Mouse (Mus musculus): Measurements from ENCODE around the gene Dync1li1.

DNA sequence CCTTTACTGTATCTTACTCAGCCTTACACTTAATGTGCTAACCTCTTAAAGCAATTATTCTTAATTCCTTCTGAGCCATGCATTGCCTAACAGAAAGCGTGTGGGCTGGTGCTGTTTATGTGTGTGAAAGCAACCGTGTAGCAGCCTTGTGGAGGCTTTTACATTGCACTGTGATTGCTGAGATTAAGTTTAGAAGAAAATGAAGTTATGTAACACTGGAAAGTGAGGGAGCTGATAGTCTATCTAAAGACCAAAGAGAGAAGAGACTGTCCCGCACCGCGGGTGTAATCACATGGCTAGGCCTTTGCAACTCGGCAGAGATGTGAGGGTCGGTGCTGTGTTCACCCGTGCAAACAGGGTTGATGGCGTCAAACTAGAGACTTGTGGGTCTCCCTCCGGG lies 58.4 kb downstream of the Dync1li1 start:
- TF ChIP-seq POLR2A (IDR thresholded peaks at IDR 0.05; ENCODE audit: borderline replicate concordance, extremely low read depth, low read depth, low read length) (no peak), CTCF (IDR thresholded peaks at IDR 0.05; ENCODE audit: insufficient read depth, low read length) (no peak)

All from lung, adult 2 months (tissue).